Mouse (Mus musculus): ENCODE measurements around the gene Sorcs2. TPM values are rescaled to one million over a fixed set of nuclear protein-coding genes. Genes with fewer than 3 reads are reported as not detected.

Sorcs2 gene
- total and polyA plus RNA-seq, 3 experiments, result 0.42 to 1.6 (median 0.46) TPM

DNA sequence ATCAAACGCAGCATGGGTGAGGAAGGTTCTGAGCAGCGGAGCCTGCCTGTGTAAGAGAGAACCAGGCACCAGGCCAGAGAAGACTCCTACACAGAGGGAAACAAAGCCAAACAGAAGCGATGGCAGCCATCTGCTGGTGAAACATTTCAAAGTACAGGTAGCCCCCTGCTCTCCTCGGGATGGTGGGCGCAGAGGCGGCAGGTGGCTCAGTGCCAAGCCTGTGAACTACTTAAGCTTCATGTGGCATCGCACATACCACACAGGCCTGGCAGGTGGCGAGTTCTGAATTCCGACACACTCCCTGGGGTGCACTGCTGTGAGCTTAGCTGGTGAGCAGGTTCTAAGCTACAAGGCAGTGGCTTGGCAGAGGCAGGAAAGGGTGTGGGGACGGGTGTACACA lies 184.6 kb downstream of the Sorcs2 start:
- DNase-seq (ENCODE audit: extremely low read depth), result no peak
- no peak overlapping the region for H3K4me2 ChIP-seq (ENCODE audit: insufficient read depth, low read depth, poor library complexity, severe bottlenecking)
- peaks cover 0 to 6% of the 10 kb centered on the region in 2 experiments; a peak in 1 of 4 replicates for H3K4me1 ChIP-seq (ENCODE audit: control insufficient read depth in 1 of 2, insufficient read depth in 2 of 2)
- in situ Hi-C loops (cut with MboI; ENCODE audit: low pct_ligation_motif_present, low pct_unique_long_range_greater_than_20kb, low sequenced_read_pairs), result loop anchor here (5.0 kb wide), 1 partner anchor 71 kb away; no protein-coding TSS in a partner anchor
- H3K27me3 ChIP-seq (replicated peaks), result peaks cover 83% of the 10 kb centered on the region
- no peaks in the 10 kb centered on the region for H3K79me2 ChIP-seq (replicated peaks; ENCODE audit: control insufficient read depth, extremely low read depth, insufficient read depth, poor library complexity, severe bottlenecking)
- no peak overlapping the region for H3K4me3 ChIP-seq (replicated peaks in 1 of 3; ENCODE audit: low read depth in 2 of 3, low read length in 2 of 3, poor library complexity in 1 of 3)
- dilution Hi-C loops (cut with MboI; ENCODE audit: extremely low pct_ligation_motif_present, extremely low pct_unique_long_range_greater_than_20kb, low sequenced_read_pairs), result no loop called here
- no peaks in the 10 kb centered on the region for H3K36me3 ChIP-seq (replicated peaks in 1 of 2; ENCODE audit: control insufficient read depth in 1 of 2, insufficient read depth in 1 of 2, low read length in 1 of 2)
- H3K9ac ChIP-seq (ENCODE audit: insufficient read depth, low read depth), result no peak overlapping the region
- TF ChIP-seq ZKSCAN1 (IDR thresholded peaks at IDR 0.05; ENCODE audit: borderline replicate concordance, low read depth, low read length) (no peak), MEF2A (IDR thresholded peaks at IDR 0.05; ENCODE audit: borderline replicate concordance, low read depth, low read length) (no peak), CHD1 (IDR thresholded peaks at IDR 0.05; ENCODE audit: low read depth, low read length) (no peak), ZNF384 (IDR thresholded peaks at IDR 0.05; ENCODE audit: low read depth, low read length) (no peak), MYC (IDR thresholded peaks at IDR 0.05; ENCODE audit: low read depth, low read length) (no peak), CHD2 (IDR thresholded peaks at IDR 0.05; ENCODE audit: low read length) (no peak), E2F4 (IDR thresholded peaks at IDR 0.05; ENCODE audit: insufficient replicate concordance, low read depth, low read length) (no peak), POLR2A (IDR thresholded peaks at IDR 0.05; ENCODE audit: low read depth, low read length) (no peak), EP300 (IDR thresholded peaks at IDR 0.05; ENCODE audit: low read length) (no peak), MAX (IDR thresholded peaks at IDR 0.05; ENCODE audit: low read length) (no peak), JUN (IDR thresholded peaks at IDR 0.05; ENCODE audit: insufficient read depth, low read depth, low read length) (no peak)
- peaks cover 12% of the 10 kb centered on the region for H3K9me3 ChIP-seq (replicated peaks; ENCODE audit: low read length)
- H3K27ac ChIP-seq (ENCODE audit: insufficient read depth, low read depth), result no peak overlapping the region

DNA sequence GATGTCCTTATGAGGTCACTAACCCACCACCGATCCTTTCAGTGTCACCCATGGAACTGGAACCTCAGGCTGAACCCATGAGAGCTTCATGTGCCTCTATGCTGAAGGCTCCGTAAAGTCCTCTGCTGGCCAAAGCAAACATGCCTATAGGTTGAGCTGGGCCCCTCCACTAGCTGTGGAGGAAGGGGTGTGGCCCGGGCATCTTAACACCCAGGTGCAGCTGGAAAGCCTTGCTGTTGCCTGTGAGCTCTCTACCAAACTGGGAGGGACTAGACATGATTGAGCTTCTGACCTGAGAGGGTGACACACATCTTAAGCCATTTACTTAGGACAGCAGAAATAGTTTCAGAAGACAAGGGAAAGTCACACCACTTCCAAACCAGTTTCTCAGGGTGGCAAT lies 189.1 kb downstream of the Sorcs2 start:
- H3K4me2 ChIP-seq (ENCODE audit: insufficient read depth, low read depth, poor library complexity, severe bottlenecking), result no peak overlapping the region
- no peak overlapping the region for H3K27ac ChIP-seq (ENCODE audit: insufficient read depth, low read depth)
- no peak for DNase-seq (ENCODE audit: extremely low read depth)
- in situ Hi-C loops (cut with MboI; ENCODE audit: low pct_ligation_motif_present, low pct_unique_long_range_greater_than_20kb, low sequenced_read_pairs) (loop anchor here (10.0 kb wide), 1 partner anchor 334 kb away; no protein-coding TSS in a partner anchor), dilution Hi-C loops (cut with MboI; ENCODE audit: extremely low pct_ligation_motif_present, extremely low pct_unique_long_range_greater_than_20kb, low sequenced_read_pairs) (no loop called here)
- H3K36me3 ChIP-seq (replicated peaks in 1 of 2; ENCODE audit: control insufficient read depth in 1 of 2, insufficient read depth in 1 of 2, low read length in 1 of 2), result no peaks in the 10 kb centered on the region
- H3K9ac ChIP-seq (ENCODE audit: insufficient read depth, low read depth), result no peak overlapping the region
- peaks cover 7 to 13% of the 10 kb centered on the region in 2 experiments for H3K4me1 ChIP-seq (ENCODE audit: control insufficient read depth in 1 of 2, insufficient read depth in 2 of 2)
- no peaks in the 10 kb centered on the region for H3K79me2 ChIP-seq (replicated peaks; ENCODE audit: control insufficient read depth, extremely low read depth, insufficient read depth, poor library complexity, severe bottlenecking)
- TF ChIP-seq MXI1 (IDR thresholded peaks at IDR 0.05; ENCODE audit: low read depth, low read length) (no peak), MAX (IDR thresholded peaks at IDR 0.05; ENCODE audit: low read length) (no peak), CTCF (conservative IDR thresholded peaks at IDR 0.05 in 1 of 2, IDR thresholded peaks at IDR 0.05 in 1 of 2; ENCODE audit: low read depth in 2 of 2, low read length in 2 of 2) (no peak), GABPA (IDR thresholded peaks at IDR 0.05; ENCODE audit: insufficient replicate concordance, low read depth, low read length) (no peak), NELFE (IDR thresholded peaks at IDR 0.05; ENCODE audit: low read depth, low read length) (no peak), USF1 (IDR thresholded peaks at IDR 0.05; ENCODE audit: low read depth, low read length) (no peak), POLR2AphosphoS2 (IDR thresholded peaks at IDR 0.05; ENCODE audit: low read depth, low read length) (no peak), KAT2A (IDR thresholded peaks at IDR 0.05; ENCODE audit: insufficient replicate concordance, low read length) (no peak), MAZ (IDR thresholded peaks at IDR 0.05; ENCODE audit: low read depth, low read length) (no peak), RCOR1 (conservative IDR thresholded peaks at IDR 0.05; ENCODE audit: low read depth, low read length) (no peak), ELF1 (IDR thresholded peaks at IDR 0.05; ENCODE audit: low read depth, low read length) (no peak), HCFC1 (IDR thresholded peaks at IDR 0.05; ENCODE audit: low read depth, low read length) (no peak), PAX5 (IDR thresholded peaks at IDR 0.05; ENCODE audit: low read length) (no peak), ZKSCAN1 (IDR thresholded peaks at IDR 0.05; ENCODE audit: borderline replicate concordance, low read depth, low read length) (no peak), CHD2 (IDR thresholded peaks at IDR 0.05; ENCODE audit: low read length) (no peak), UBTF (IDR thresholded peaks at IDR 0.05; ENCODE audit: low read depth, low read length) (no peak), MAFK (IDR thresholded peaks at IDR 0.05; ENCODE audit: insufficient replicate concordance, low read length) (no peak), RAD21 (IDR thresholded peaks at IDR 0.05; ENCODE audit: low read depth, low read length) (no peak), JUND (conservative IDR thresholded peaks at IDR 0.05; ENCODE audit: low read depth, low read length) (no peak)
- H3K27me3 ChIP-seq (replicated peaks), result peaks cover 93% of the 10 kb centered on the region
- H3K4me3 ChIP-seq (replicated peaks in 1 of 3; ENCODE audit: low read depth in 2 of 3, low read length in 2 of 3, poor library complexity in 1 of 3), result no peak overlapping the region
- peaks cover under 1% of the 10 kb centered on the region for H3K9me3 ChIP-seq (replicated peaks; ENCODE audit: low read length)

Data from CH12.LX (cell line).